Mouse (Mus musculus) MEL (cell line): ENCODE measurements at regions not wholly inside any gene's neighbourhood (a gene's known extent, or its start where the extent isn't known, plus 50 kb on each side); places are given as distances from the start of the nearest gene placed in this dataset.
A peak's percentile ranks its signal among the peaks of the same experiment; 100 is the strongest.

Experiments used
- DNase-seq: peaks from one replicate; pipeline ENCODE4 v3.0.0; 2011; ENCODE audit warnings: low read depth, low spot score
- H3K27ac ChIP-seq: 2 replicates; pipeline ENCODE4 v1.5.1; 2012; ENCODE audit warnings: low read depth, mild to moderate bottlenecking, control low read depth, low read length, moderate library complexity; ENCODE audit not compliant: control insufficient read depth
- H3K27me3 ChIP-seq, 2 experiments: fragments of 150-350 bp in 1 of 2; sonication (generic) in 1 of 2; 2 replicates each; pipeline ENCODE4 v1.6.1; 2012; ENCODE audit warnings: low read length in 2 of 2, mild to moderate bottlenecking in 2 of 2, improper control_type of control experiment in 1 of 2, moderate library complexity in 1 of 2; ENCODE audit not compliant: insufficient read depth in 2 of 2, control insufficient read depth in 1 of 2
- H3K36me3 ChIP-seq, 2 experiments: 2 replicates each; pipeline ENCODE4 v1.6.1; 2012 to 2014; ENCODE audit warnings: low read length in 2 of 2, improper control_type of control experiment in 1 of 2, inconsistent platforms in 1 of 2, mild to moderate bottlenecking in 1 of 2; ENCODE audit not compliant: insufficient read depth in 2 of 2, control insufficient read depth in 1 of 2
- H3K4me1 ChIP-seq, 2 experiments: fragments of 150-350 bp in 1 of 2; sonication (generic) in 1 of 2; 2 replicates each; pipeline ENCODE4 v1.6.1; 2012; ENCODE audit warnings: low read length in 2 of 2, improper control_type of control experiment in 1 of 2, mild to moderate bottlenecking in 1 of 2; ENCODE audit not compliant: insufficient read depth in 2 of 2, control insufficient read depth in 1 of 2
- H3K4me3 ChIP-seq, 2 experiments: fragments of 150-350 bp in 1 of 2; sonication (generic) in 1 of 2; 2 replicates each; pipeline ENCODE4 v1.5.1; 2012; ENCODE audit warnings: low read depth in 2 of 2, low read length in 2 of 2, mild to moderate bottlenecking in 2 of 2, moderate library complexity in 2 of 2, control low read depth in 1 of 2, improper control_type of control experiment in 1 of 2; ENCODE audit not compliant: control insufficient read depth in 1 of 2, insufficient read depth in 1 of 2
- H3K79me2 ChIP-seq: 2 replicates; pipeline ENCODE4 v1.6.1; 2012; ENCODE audit warnings: mild to moderate bottlenecking, low read length, moderate library complexity; ENCODE audit not compliant: control insufficient read depth, poor library complexity, insufficient read depth
- H3K9ac ChIP-seq: 2 replicates; pipeline ENCODE4 v1.6.1; 2012; ENCODE audit warnings: low read depth, mild to moderate bottlenecking, control low read depth, low read length, moderate library complexity; ENCODE audit not compliant: control insufficient read depth, poor library complexity, severe bottlenecking
- H3K9me3 ChIP-seq: fragments of 150-350 bp; sonication (generic); replicated peaks from 2 replicates; pipeline ENCODE4 v1.6.1; 2012; ENCODE audit warnings: mild to moderate bottlenecking, low read length, improper control_type of control experiment, moderate library complexity; ENCODE audit not compliant: insufficient read depth
- CHD2 ChIP-seq: IDR thresholded peaks from 2 replicates; pipeline ENCODE4 v1.6.1; 2011; ENCODE audit warnings: low read length, improper control_type of control experiment
- CTCF ChIP-seq, 3 experiments: IDR thresholded peaks in 2 of 3; conservative IDR thresholded peaks in 1 of 3; 2 replicates each; pipeline ENCODE4 v1.5.1; 2011 to 2012; ENCODE audit warnings: low read length in 3 of 3, low read depth in 2 of 3, mild to moderate bottlenecking in 2 of 3, improper control_type of control experiment in 1 of 3, inconsistent platforms in 1 of 3, mixed read lengths in 1 of 3, moderate library complexity in 1 of 3; ENCODE audit not compliant: control insufficient read depth in 1 of 3, insufficient read depth in 1 of 3, poor library complexity in 1 of 3, severe bottlenecking in 1 of 3
- ELF1 ChIP-seq: IDR thresholded peaks from 2 replicates; pipeline ENCODE4 v1.6.1; 2014; ENCODE audit warnings: low read depth, mild to moderate bottlenecking, inconsistent platforms, low read length, improper control_type of control experiment, moderate library complexity
- ETS1 ChIP-seq: IDR thresholded peaks from 2 replicates; pipeline ENCODE4 v1.6.1; 2012; ENCODE audit warnings: low read depth, mild to moderate bottlenecking, inconsistent platforms, low read length, improper control_type of control experiment, moderate library complexity
- HCFC1 ChIP-seq: IDR thresholded peaks from 2 replicates; pipeline ENCODE4 v1.6.1; 2012; ENCODE audit warnings: low read depth, mild to moderate bottlenecking, inconsistent platforms, low read length, improper control_type of control experiment, moderate library complexity
- JUND ChIP-seq: IDR thresholded peaks from 2 replicates; pipeline ENCODE4 v1.6.1; 2011; ENCODE audit warnings: low read depth, mild to moderate bottlenecking, improper control_type of control experiment, low read length
- MAFK ChIP-seq: IDR thresholded peaks from 2 replicates; pipeline ENCODE4 v1.6.1; 2011; ENCODE audit warnings: low read depth, mild to moderate bottlenecking, low read length, improper control_type of control experiment, borderline replicate concordance
- MAZ ChIP-seq: IDR thresholded peaks from 2 replicates; pipeline ENCODE4 v1.6.1; 2012; ENCODE audit warnings: low read depth, mild to moderate bottlenecking, inconsistent platforms, low read length, improper control_type of control experiment
- MEF2A ChIP-seq: IDR thresholded peaks from 2 replicates; pipeline ENCODE4 v1.6.1; 2014; ENCODE audit warnings: low read depth, mild to moderate bottlenecking, inconsistent platforms, low read length, improper control_type of control experiment; ENCODE audit not compliant: poor library complexity, insufficient replicate concordance, severe bottlenecking; ENCODE audit errors: extremely low read depth
- MYB ChIP-seq: IDR thresholded peaks from 2 replicates; pipeline ENCODE4 v1.6.1; 2011; ENCODE audit warnings: mild to moderate bottlenecking, low read depth, low read length, improper control_type of control experiment
- MYC ChIP-seq: IDR thresholded peaks from 2 replicates; pipeline ENCODE4 v1.6.1; 2011; ENCODE audit warnings: low read depth, mild to moderate bottlenecking, low read length, improper control_type of control experiment, moderate library complexity
- NELFE ChIP-seq: IDR thresholded peaks from 2 replicates; pipeline ENCODE4 v1.6.1; 2011; ENCODE audit warnings: low read depth, low read length, improper control_type of control experiment
- NRF1 ChIP-seq: IDR thresholded peaks from 2 replicates; pipeline ENCODE4 v1.6.1; 2014; ENCODE audit warnings: low read depth, mild to moderate bottlenecking, inconsistent platforms, low read length, improper control_type of control experiment, moderate library complexity; ENCODE audit not compliant: poor library complexity, insufficient read depth, severe bottlenecking
- POLR2A ChIP-seq, 2 experiments: IDR thresholded peaks; 2 replicates each; pipeline ENCODE4 v1.6.1; 2011 to 2012; ENCODE audit warnings: low read length in 2 of 2, mild to moderate bottlenecking in 2 of 2, control low read depth in 1 of 2, improper control_type of control experiment in 1 of 2, low read depth in 1 of 2, moderate library complexity in 1 of 2; ENCODE audit not compliant: control insufficient read depth in 1 of 2, insufficient read depth in 1 of 2, poor library complexity in 1 of 2
- POLR2AphosphoS5 ChIP-seq: IDR thresholded peaks from 2 replicates; pipeline ENCODE4 v1.6.1; 2012; ENCODE audit warnings: low read depth, borderline replicate concordance, mild to moderate bottlenecking, inconsistent platforms, low read length, moderate library complexity, mixed read lengths
- RAD21 ChIP-seq: IDR thresholded peaks from 2 replicates; pipeline ENCODE4 v1.6.1; 2011; ENCODE audit warnings: mild to moderate bottlenecking, low read depth, low read length, improper control_type of control experiment
- SIN3A ChIP-seq: IDR thresholded peaks from 2 replicates; pipeline ENCODE4 v1.6.1; 2012; ENCODE audit warnings: low read length, improper control_type of control experiment, inconsistent platforms
- SMC3 ChIP-seq: IDR thresholded peaks from 2 replicates; pipeline ENCODE4 v1.6.1; 2011; ENCODE audit warnings: low read depth, low read length, improper control_type of control experiment
- TAL1 ChIP-seq: IDR thresholded peaks from 2 replicates; pipeline ENCODE4 v1.6.1; 2012; ENCODE audit warnings: mild to moderate bottlenecking, inconsistent platforms, low read length, moderate library complexity, mixed read lengths
- UBTF ChIP-seq: IDR thresholded peaks from 2 replicates; pipeline ENCODE4 v1.6.1; 2012; ENCODE audit warnings: low read depth, mild to moderate bottlenecking, inconsistent platforms, low read length, improper control_type of control experiment, moderate library complexity, borderline replicate concordance; ENCODE audit not compliant: insufficient read depth
- USF1 ChIP-seq: IDR thresholded peaks from 2 replicates; pipeline ENCODE4 v1.6.1; 2014; ENCODE audit warnings: low read depth, mild to moderate bottlenecking, inconsistent platforms, low read length, improper control_type of control experiment, moderate library complexity
- ZC3H11A ChIP-seq: IDR thresholded peaks from 2 replicates; pipeline ENCODE4 v1.6.1; 2012; ENCODE audit warnings: low read depth, mild to moderate bottlenecking, inconsistent platforms, low read length, improper control_type of control experiment
- ZKSCAN1 ChIP-seq: IDR thresholded peaks from 2 replicates; pipeline ENCODE4 v1.6.1; 2012; ENCODE audit warnings: low read depth, mild to moderate bottlenecking, inconsistent platforms, low read length, improper control_type of control experiment, moderate library complexity
- ZMIZ1 ChIP-seq: IDR thresholded peaks from 2 replicates; pipeline ENCODE4 v1.6.1; 2012; ENCODE audit warnings: low read depth, mild to moderate bottlenecking, inconsistent platforms, low read length, improper control_type of control experiment, moderate library complexity
- ZNF384 ChIP-seq: IDR thresholded peaks from 2 replicates; pipeline ENCODE4 v1.6.1; 2012; ENCODE audit warnings: low read depth, mild to moderate bottlenecking, inconsistent platforms, low read length, improper control_type of control experiment

DNA sequence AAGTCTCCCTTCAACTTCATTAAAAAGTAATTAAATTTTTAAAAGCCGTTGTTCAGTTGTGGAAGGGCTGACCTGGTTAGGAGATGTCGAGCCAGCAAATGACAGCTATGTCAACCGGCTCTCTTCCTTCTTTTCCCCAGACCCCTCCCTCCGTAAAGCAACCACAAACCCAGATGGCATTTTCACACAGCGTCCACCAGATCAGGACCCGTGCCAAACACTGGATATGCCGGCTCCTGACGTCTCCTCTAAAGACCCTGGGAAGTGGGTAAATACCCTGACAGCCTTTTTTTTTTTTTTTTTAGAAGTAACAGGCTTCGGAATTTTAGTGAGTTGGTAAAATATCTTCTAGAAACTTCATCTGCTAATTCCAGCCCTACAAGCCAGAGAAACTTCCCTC is 116.3 kb downstream of the Katnal1 start:
- Histone ChIP-seq H3K79me2 (no peaks in the 10 kb centered on the region), H3K9me3 (no peaks in the 10 kb centered on the region), H3K27ac (no peak overlapping the region), H3K4me1 (peaks cover 0 to 12% of the 10 kb centered on the region in 2 experiments; a peak in 2 of 4 replicates), H3K9ac (no peak overlapping the region), H3K27me3 (no peaks in the 10 kb centered on the region), H3K4me3 (no peak overlapping the region), H3K36me3 (no peaks in the 10 kb centered on the region; a peak in 1 of 4 replicates)
- TF ChIP-seq USF1 (no peak), ZNF384 (no peak), MAFK (no peak), ZKSCAN1 (no peak), UBTF (no peak), ELF1 (no peak), CHD2 (no peak), ETS1 (no peak), JUND (no peak), ZC3H11A (no peak), MAZ (no peak), NELFE (no peak), MYB (no peak), POLR2A (IDR thresholded peaks at IDR 0.05; ENCODE audit: control insufficient read depth in 1 of 2, insufficient read depth in 1 of 2, low read depth in 1 of 2, low read length in 2 of 2, poor library complexity in 1 of 2) (no peak), RAD21 (no peak)
- no peak for DNase-seq

GRCm38 (mm10) chr5:148812016-148812415 is 117.1 kb downstream of the Katnal1 start:
- TF ChIP-seq SMC3, result peak; percentile 96
- TF ChIP-seq ZC3H11A, result peak; percentile 94
- TF ChIP-seq POLR2AphosphoS5, result no peak
- TF ChIP-seq HCFC1, result no peak
- 0 out of 2 replicates have a peak, but pooled peaks have one; percentile 7 for TF ChIP-seq USF1
- peak; percentile 82 to 99 (median 94) for TF ChIP-seq CTCF (IDR thresholded peaks at IDR 0.05 in 2 of 3, conservative IDR thresholded peaks at IDR 0.05 in 1 of 3; ENCODE audit: control insufficient read depth in 1 of 3, insufficient read depth in 1 of 3, low read depth in 2 of 3, low read length in 3 of 3, poor library complexity in 1 of 3, severe bottlenecking in 1 of 3)
- TF ChIP-seq UBTF, result no peak
- 0 out of 2 replicates have a peak, but pooled peaks have one; percentile 40 for TF ChIP-seq SIN3A
- no peak for TF ChIP-seq MYB
- TF ChIP-seq NRF1, result no peak
- TF ChIP-seq ZMIZ1, result no peak
- no peak for TF ChIP-seq TAL1
- 0 out of 2 replicates have a peak, but pooled peaks have one; percentile 50 for TF ChIP-seq MYC
- TF ChIP-seq JUND, result no peak
- TF ChIP-seq RAD21, result peak; percentile 98
- TF ChIP-seq MEF2A, result no peak
- H3K27me3 ChIP-seq, result no peaks in the 10 kb centered on the region
- H3K79me2 ChIP-seq, result no peaks in the 10 kb centered on the region
- H3K4me1 ChIP-seq, result peaks cover 0 to 12% of the 10 kb centered on the region in 2 experiments; a peak in 2 of 4 replicates
- no peak overlapping the region for H3K27ac ChIP-seq
- H3K9me3 ChIP-seq, result no peaks in the 10 kb centered on the region
- H3K4me3 ChIP-seq, result no peak overlapping the region
- no peak overlapping the region for H3K9ac ChIP-seq
- peak; percentile 94 for DNase-seq
- H3K36me3 ChIP-seq, result no peaks in the 10 kb centered on the region; a peak in 1 of 4 replicates
